Mouse (Mus musculus) telencephalon, adult 2 months (tissue): ENCODE data around the gene Mocs3.

Source experiments
- DNase-seq: peaks from one replicate; pipeline ENCODE4 v3.0.0-alpha.2; 2011; ENCODE audit warnings: low read depth, low spot score

The Mocs3 gene

DNA sequence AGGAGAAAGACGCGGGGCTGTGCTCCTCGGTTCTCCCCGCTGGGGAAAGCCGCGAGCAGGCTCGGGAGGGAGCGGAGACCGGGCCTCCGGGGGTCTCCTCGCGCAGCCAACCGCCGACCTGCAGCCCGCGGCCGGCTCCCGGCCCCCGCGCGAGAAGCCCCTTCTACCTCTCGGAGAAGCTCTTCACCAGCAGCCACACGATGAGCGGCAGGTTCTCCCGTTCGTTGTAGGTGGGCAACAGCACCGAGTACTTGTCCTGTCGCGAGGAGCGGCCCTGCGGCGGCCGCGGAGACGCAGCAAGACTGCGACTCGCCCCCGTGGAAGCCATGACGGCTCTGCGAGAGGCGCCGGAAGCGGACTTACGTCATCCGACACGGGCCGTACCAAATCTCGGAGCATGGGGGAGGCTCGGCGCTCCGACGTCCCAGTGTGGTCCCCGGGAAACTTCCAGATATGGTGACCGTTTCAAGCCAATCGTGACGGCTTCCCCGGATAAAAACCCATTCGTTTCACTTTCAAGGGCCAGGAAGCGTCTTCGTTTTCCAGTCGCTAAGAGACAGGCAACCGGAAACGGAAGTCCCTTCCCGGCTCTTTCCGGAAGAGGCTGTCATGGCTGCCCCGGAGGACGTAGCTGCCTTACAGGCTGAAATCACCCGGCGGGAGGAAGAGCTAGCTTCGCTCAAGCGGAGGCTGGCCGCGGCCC, at the start of gene Mocs3, which contains the start of the genes Gm20716 and Dpm1:
Gene Mocs3 (plus strand): TSS at position 597 of the 703 bp plus-strand sequence.
Gene Gm20716 (minus strand): TSS at position 339 of the 703 bp plus-strand sequence.
Gene Dpm1 (minus strand): TSS at position 566 of the 703 bp plus-strand sequence.
- DNase-seq, result peak; percentile 92

DNA sequence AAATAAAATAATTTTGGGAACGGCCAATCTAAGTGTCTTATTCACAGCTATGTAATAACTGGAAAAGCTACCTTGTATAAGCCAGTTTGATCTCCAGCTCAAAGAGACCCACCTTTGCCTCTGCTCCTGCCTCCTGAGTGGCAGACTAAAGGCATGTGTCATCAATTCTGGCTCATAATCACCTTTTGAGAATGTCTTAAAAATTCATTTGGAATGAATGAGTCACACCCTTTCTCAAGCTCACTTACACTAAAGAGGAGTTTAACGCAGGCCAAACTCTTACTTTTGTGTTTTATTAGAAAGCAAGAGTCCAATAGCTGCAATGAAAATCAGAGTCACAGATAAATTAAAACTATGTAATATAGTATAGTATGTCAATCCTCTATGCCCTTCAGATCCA, 38.6 kb upstream of the Mocs3 start:
- no peak for DNase-seq

DNA sequence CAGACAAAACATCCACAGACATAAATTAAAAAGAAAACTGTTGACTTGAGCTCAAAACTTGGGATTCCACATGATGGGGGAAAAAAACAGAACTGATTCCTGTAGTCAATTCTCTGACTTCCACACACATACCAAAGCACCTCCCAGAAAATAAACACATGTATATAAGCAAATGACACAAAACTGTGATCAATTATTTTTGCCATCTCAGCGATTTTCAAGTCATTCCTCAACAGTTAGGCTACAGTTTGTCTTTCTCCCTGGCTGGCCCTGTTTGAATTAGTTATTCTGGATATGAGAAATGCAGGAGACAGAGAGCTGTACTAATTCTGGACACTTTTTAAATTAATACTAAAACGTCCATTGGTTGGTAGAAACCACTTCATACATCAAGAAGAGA, 36.7 kb upstream of the Mocs3 start:
- DNase-seq, result no peak

DNA sequence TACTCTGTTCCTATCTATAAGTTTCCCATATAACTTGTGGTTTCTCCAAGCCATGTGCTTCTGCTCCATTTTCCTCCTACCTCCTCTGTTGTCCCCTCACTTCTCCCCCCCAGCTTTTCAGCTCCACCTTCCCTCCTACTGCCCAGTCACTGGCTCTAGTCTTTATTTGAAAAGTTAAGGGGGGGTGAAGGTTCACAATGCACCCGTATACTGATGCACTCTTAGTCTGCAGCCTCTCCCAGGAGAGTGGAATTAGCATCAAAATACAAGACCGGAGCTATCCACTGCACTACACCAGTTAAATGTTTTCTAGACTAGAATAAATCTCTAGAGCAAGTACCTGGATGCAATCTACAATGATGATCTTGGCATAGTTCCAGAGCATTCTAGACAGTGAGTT, 34.7 kb upstream of the Mocs3 start:
- DNase-seq, result no peak

DNA sequence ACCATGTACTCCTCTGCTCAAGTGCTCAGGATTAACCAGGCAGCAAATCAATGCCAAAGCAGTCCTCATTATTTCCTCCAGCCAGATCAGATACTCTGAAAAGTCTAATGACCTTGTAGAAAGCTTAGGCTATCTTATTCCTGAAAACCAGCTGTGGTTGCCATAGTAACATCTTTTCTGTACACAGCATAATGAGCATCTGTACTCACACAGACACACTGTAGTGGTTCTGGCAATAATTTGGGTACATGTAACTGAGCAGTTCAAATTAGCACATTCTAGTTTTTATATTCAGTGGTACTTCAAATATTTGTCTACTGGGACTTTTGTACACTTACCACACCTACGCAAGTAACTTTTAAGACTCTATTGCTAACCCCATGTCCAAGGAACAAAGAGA, 32.0 kb upstream of the Mocs3 start:
- no peak for DNase-seq

DNA sequence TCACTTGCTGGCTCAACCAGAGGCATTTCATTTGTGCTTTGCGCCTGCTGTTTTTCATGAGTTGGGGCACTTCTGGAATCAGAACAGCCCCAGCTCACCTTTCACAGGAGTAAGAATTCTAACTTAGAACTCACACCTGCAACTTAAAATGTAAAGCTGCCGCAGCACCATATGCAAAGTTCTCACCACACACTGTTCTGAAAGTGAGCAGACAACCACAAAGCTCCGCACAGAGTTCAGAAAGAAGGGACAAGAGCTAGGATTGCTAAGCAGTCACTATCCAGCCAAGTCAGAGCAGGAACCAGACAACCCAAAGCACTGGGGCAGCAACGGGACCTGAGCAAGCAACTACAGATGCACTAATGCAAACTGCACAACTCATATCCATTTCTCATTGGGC, 30.9 kb upstream of the Mocs3 start:
- no peak for DNase-seq

DNA sequence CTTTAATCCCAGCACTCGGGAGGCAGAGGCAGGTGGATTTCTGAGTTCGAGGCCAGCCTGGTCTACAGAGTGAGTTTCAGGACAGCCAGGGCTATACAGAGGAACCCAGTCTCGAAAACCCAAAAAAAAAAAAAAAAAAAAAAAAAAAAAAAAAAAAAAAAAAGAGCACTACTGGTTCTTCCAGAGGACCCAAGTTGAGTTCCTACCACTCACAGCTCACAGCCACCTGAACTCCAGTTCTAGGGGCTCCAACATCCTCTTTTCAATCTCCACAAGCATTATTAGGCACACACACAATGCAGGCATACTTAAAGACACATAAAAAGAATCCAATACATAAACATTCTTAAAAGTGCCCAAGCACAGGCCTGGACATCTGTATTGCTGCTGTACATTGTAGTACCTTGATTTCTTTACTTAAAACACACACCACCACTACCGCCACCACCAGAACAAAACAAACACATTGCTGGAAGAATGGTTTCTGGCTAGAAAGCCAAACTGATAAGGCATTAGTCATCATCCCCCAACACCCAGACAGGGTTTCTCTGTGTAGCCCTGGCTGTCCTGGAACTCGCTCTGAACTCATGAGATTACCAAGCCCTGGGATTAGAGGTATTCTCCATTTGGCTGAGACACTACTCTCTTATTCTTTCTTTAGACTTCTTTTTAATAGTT, 30.3 kb upstream of the Mocs3 start:
- DNase-seq, result no peak

DNA sequence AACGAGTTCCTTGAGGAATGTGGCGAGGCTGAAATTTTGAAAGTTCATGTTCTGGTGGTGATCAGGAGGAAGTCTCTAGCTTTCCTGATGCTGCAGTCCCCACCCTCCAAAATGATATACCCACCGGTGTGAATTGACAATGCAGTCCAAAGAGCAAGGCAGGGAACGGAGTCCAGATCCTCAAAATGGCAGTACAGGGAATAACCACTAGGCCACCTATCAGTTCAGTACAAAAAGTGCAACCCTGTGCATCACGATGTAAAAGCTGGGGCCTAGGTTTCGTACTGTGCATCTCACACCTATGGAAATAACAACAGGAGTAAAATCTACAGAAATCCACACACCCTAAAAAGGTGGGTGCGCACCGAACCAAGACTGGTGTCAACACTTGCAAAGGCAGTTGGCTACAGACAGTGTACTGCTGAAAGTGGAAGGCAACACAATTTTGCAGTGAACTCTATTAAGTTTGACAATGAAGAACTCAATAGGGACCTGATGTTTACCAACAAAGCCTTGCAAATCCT, 25.9 kb upstream of the Mocs3 start:
- DNase-seq, result no peak

DNA sequence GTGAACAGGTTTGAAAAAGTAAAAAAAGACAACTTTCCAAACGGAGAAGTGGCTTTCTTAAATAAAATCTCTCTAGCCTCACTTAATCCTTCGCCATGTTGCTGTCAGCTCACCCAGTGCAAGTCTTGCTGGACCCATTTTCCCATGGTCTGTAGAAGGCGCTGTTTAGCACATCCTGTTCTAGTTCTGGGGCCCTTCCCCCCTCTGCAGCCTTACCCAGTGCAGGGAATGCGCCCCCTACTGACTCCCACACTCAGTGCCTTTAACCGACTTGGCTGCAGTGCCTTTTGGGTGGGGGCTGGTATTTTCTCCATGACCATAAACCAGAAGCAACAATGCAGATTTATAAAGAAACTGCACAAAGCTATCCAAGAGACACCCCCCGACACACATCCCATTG, 25.2 kb upstream of the Mocs3 start:
- peak; percentile 95 for DNase-seq

DNA sequence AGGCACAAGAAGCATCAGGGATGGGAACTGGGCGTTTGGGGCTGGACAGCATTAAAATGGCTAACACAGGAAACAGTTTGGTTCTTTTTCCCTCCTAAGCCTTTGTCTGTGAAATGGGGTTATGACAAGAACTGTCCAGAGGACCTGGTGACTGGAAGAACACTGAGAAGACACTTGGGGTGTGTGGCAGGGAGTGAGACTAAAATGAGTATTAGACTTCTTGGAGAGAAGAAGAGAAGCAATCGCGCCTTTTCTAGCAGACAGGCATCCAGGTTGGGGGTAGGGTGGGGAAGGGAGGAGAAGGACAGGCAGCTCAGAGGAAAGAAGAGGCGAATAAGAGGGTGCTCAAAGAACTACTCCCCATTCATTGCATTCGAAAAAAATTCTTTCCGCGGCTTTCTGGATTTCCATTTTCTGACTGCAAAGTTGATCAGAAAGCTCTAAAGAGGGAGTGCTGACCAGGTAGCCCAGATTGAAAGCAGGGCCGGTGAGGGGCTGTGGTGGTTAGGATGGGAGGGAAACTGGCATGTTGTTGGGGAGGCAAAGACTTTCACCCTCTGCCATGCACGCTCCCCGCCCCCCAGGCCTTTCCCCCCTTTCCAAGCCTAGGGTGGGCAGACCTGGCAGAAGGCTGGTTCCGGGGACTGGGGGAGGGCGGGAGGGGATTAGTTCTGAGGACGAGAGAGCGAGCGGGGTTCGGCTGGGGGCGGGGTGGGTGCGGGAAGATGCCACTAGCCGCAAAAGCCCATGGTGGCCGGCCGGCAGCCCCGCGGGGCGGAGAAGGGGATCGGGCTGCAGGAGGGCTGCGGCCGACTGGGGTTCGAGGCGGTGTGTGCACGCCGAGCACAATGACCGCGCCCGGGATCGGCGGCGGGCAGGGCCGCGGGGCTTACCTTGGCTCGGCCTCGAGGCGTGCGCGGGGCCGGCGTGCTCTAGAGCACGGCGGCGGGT, 24.5 kb upstream of the Mocs3 start:
- no peak for DNase-seq

DNA sequence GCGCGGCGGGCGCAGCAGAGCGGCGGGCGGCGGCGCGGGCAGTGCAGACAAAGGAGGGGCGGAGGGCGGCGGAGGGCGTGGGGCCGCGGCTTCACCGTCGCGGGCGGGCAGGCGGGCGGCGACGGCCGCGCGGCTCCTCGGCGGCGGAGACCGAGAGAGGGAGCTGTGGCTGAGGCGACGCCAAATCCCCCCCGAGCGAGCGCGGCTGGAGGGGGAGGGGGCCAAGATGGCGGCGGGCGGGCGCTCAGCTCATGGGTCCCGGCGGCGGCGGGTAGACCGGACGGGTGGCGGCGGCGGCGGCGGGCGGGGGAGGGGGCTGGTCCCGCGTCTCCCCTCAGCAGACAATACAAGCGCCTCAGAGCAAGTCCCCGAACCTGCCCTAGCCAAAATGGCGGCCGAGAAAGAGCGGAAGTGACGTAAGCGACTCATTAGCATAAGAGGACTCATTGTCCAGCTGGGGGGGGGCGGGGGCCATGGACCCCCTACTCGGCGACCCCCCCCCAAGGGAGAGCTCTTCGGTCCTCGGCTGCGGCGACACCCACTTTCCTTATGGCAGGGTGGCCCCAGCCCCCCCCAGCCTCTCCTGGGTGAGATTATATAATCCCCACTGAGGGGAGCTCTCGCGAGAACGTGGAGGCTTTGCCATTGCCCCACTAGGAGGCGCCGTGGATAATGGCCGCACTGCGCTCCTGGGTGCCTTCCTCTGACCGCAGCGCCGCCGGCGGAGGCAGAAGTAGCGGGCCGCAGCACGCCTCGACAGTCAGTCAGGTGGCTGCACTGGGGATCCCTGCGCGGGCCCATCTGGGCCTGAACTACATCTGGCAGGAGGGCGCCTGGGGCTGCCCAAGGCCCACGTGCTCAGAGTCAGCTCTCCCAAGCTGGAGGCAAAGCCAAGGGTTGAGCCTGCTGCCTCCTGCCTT, 23.4 kb upstream of the Mocs3 start, which contains the start of gene Adnp:
Gene Adnp (minus strand): TSS at position 388 of the 920 bp plus-strand sequence.
- DNase-seq, result peak; percentile 92

DNA sequence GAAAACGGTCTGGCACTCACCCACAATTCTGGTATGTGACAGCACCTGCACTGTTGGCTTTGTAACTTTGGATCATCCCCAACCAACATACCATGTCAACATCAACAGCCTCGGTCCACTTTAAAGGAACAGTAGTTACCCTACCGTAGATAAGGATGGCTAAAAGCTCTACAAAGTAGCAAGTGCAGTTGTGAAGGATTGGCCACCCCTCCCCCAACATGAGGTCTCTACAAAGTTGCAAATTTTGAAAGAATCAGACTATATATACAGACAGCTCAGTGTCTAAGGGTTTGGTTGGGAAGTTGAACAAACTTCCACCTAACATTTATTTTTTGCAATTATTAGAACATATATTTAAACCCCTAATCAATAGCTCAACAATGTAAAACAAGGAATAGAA, 22.5 kb upstream of the Mocs3 start:
- no peak for DNase-seq

DNA sequence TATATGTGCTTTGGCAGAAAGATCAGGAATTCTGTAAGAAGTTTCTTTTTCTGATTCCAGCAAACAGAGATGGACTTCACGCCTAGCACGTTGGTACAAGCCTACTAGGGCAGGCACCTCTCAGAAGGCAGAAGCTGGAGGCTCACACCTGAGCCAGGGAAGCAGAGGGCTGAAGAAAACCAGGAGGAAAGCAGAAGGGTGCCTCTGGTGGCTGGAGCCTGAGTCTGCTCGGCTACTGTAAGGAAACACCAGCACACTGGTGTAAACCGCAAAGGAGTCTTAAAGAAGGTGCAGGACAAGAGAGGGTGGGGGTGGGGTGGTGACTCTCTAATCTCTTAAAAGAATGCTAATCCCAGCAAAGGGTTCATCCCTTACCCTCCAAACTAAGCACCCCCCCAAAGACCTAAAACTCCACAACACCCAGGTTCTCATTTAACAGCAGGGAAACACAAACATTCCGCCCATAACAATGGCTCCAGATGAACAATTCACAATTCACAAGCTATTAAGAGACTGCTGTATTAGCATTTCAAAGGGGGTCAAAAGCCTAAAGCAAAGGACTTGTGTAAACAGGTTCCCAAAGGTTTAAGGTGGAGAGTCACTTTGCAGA, 16.5 kb upstream of the Mocs3 start:
- no peak for DNase-seq

DNA sequence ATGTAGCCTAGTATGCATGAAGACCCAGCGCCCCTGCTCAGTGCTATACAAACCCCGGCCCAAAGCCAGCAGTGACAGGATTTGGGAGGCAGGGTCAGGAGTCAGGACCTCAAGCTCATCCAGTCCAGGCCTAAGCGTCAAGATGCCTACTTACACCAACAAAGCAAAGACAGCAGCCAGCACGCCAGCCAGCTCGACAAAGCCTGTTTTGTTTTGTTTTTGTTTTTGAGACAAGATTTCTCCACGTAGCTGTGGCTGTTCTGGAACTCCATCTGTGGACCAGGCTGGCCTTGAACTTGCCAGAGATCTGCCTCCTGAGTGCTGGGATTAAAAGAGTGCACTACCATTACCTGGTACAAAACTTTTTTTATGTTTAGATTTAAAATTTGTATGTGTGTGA, 7.1 kb upstream of the Mocs3 start:
- DNase-seq, result no peak

DNA sequence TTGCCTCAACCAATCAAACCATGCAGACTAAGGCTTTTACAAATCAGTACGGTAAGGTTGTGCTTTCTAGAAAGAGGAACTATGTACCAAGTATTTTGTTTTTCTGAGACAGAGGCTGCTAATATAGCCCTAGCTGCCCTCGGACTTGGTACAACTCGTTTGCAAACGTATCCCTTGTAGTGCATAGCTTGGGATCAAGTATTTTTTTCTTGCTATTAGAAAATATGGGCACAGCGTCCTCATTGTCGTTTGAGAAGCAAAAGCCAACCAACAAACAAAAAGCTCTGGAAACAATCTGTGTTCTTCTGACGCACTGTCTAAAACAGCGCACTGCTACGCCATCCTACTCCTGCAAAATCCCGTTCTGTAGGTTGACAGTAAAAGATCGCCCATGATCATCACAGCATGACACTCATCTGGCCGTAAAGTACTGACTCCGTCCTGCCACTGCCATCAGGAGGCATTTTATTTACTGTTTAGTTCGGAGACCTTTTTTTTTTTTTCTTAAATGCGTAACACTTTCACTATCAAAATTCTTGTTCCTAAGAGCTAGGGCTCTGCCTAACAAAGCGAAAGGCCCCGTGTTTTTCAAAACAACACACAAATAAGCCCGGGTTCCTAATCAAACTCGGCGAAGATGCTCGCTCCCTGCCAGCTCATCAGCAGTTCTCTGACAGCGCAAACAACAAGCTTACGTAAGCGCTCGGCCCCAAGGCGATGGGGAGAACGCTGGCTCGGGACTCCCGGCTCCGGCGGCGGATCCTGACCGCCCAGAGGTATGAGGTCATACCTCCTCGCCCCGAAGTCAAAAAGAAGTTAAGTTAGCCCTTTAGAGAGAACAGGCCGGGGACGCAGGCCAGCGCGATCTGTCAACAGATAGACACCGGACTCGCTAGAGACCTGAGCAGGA, 1.1 kb upstream of the Mocs3 start:
- no peak for DNase-seq

DNA sequence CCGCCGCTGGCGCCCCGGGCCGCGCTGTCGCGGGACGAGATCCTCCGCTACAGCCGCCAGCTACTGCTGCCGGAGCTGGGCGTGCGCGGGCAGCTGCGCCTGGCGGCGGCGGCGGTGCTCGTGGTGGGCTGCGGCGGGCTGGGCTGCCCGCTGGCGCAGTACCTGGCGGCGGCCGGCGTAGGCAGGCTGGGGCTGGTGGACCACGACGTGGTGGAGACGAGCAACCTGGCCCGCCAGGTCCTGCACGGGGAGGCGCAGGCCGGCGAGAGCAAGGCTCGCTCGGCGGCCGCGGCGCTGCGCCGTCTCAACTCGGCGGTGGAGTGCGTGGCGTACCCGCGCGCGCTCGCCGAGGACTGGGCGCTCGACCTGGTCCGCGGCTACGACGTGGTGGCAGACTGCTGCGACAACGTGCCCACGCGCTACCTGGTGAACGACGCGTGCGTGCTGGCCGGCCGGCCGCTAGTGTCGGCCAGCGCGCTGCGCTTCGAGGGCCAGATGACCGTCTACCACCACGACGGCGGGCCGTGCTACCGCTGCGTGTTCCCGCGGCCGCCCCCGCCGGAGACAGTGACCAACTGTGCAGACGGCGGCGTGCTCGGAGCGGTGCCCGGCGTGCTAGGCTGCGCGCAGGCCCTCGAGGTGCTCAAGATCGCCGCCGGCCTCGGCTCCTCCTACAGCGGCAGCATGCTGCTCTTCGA, 500 bp downstream of the Mocs3 start:
- DNase-seq, result no peak

DNA sequence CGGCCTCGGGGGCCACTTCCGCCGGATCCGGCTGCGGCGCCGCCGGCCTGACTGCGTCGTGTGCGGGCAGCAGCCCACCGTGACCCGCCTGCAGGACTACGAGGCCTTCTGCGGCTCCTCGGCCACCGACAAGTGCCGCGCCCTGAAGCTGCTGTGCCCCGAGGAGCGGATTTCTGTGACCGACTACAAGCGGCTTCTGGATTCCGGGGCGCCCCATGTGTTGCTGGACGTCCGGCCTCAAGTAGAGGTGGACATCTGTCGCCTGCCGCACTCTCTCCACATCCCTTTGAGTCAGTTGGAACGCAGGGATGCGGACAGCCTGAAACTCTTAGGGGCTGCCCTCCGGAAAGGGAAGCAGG, 1.0 kb downstream of the Mocs3 start:
- no peak for DNase-seq

DNA sequence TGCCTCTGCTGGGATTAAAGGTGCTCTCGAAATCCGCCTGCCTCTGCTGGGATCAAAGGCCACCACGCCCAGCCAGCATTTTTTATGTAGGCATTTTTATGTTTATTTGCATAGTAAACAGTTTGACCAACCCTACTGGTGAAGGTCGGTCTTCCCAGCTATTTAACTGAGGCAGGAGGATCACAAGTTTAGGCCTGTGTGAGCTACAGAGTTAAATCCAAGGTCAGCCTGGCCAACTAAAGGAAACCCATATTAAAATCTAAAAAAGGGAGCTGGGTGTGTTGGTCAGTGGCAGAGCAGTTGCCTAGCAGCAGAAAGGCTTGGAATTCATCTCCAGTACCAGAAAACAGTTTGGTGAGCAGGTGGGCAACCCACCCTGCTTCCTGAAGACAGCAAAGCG, 2.9 kb downstream of the Mocs3 start:
- no peak for DNase-seq

DNA sequence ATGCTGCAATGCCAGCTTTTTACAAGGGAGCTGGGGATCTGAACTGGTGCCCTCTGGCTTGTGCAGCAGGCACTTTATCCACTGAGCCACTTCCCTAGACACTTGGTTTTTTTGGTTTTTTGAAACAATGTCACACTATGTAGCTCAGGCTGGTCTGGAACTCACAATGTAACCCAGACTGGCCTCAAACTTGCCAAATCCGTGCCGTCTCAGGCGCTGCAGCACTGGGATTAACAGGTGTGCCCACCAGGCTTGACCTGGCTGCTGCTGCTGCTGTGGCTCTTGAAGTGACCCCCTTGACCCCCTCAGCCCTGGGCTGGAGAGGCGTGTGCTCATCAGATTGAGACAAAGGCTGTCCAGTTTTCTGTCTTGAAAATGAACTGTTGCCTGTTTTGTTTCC, 7.9 kb downstream of the Mocs3 start:
- no peak for DNase-seq
